Mouse (Mus musculus): ENCODE data around the gene Spred2. TPM values are rescaled to one million over a fixed set of nuclear protein-coding genes. Genes with fewer than 3 reads are reported as not detected.

Spred2 gene
- polyA plus RNA-seq, 1 experiment = 0.58 TPM

GRCm38 (mm10) chr11:19966294-19966693, 42.1 kb downstream of the Spred2 start:
- H3K9me3 ChIP-seq (ENCODE audit: control insufficient read depth, low read length) = no peaks in the 10 kb centered on the region
- TF ChIP-seq GATA1 (IDR thresholded peaks at IDR 0.05; ENCODE audit: low read length) (no peak), TAL1 (IDR thresholded peaks at IDR 0.05; ENCODE audit: low read length) (no peak)
- peaks cover 28% of the 10 kb centered on the region for H3K4me1 ChIP-seq (ENCODE audit: control insufficient read depth)
- H3K27me3 ChIP-seq (ENCODE audit: control insufficient read depth) = no peaks in the 10 kb centered on the region
- peaks cover 2% of the 10 kb centered on the region; the same call in 1 of the 2 replicates for H3K36me3 ChIP-seq (ENCODE audit: control insufficient read depth)
- H3K4me3 ChIP-seq (replicated peaks) = no peak overlapping the region

GRCm38 (mm10) chr11:19969584-19969983, 45.4 kb downstream of the Spred2 start:
- no peaks in the 10 kb centered on the region for H3K36me3 ChIP-seq (ENCODE audit: control insufficient read depth)
- H3K4me1 ChIP-seq (ENCODE audit: control insufficient read depth) = peaks cover 23% of the 10 kb centered on the region
- no peaks in the 10 kb centered on the region for H3K9me3 ChIP-seq (ENCODE audit: control insufficient read depth, low read length)
- no peak overlapping the region for H3K4me3 ChIP-seq (replicated peaks)
- no peaks in the 10 kb centered on the region for H3K27me3 ChIP-seq (ENCODE audit: control insufficient read depth)
- TF ChIP-seq GATA1 (IDR thresholded peaks at IDR 0.05; ENCODE audit: low read length) = no peak
- no peak for TF ChIP-seq TAL1 (IDR thresholded peaks at IDR 0.05; ENCODE audit: low read length)

DNA sequence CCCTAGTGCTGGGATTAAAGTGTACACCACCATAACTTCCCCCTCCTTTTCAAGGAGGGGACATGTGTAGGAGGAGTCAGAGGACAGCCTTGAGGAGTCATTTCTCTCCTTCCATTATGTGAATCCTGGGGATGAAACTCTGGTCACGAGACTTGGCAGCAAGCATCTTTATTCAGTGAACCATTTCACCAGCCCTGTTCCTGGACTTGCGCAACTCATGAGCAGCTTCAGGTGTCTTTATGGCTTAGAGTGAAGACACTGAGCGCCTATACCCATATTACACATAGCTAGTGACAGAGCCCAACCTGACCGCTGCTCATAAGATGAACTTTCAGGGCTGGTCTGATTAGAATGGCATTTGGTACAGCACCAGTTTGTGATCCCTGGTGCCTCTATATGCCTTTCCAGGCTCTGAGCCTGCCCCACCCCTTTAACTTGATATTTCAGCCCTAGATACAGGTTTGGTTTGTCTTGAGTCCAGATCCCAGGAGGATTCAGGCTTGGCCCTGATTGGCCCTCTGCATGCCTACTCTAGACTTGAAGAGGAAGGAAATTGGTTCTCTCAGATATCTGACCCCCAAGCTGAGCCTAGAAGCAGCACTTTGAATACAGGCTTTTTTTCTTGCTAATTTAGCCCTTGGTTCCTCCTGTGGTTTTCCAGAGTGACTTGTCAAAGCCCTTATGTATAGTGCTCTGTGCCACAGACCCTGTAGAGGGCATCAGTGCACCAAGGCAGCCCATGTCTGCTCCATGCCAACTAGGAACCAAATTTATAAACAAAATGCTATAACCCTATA, 48.0 kb downstream of the Spred2 start:
- H3K36me3 ChIP-seq (ENCODE audit: control insufficient read depth) = no peaks in the 10 kb centered on the region
- H3K4me3 ChIP-seq (replicated peaks) = no peak overlapping the region
- no peaks in the 10 kb centered on the region for H3K9me3 ChIP-seq (ENCODE audit: control insufficient read depth, low read length)
- peaks cover 9% of the 10 kb centered on the region for H3K4me1 ChIP-seq (ENCODE audit: control insufficient read depth)
- TF ChIP-seq TAL1 (IDR thresholded peaks at IDR 0.05; ENCODE audit: low read length) = no peak
- TF ChIP-seq GATA1 (IDR thresholded peaks at IDR 0.05; ENCODE audit: low read length) = no peak
- no peaks in the 10 kb centered on the region for H3K27me3 ChIP-seq (ENCODE audit: control insufficient read depth)

GRCm38 (mm10) chr11:19973032-19973790, 49.0 kb downstream of the Spred2 start:
- H3K36me3 ChIP-seq (ENCODE audit: control insufficient read depth) = no peaks in the 10 kb centered on the region
- peaks cover 9% of the 10 kb centered on the region for H3K4me1 ChIP-seq (ENCODE audit: control insufficient read depth)

GRCm38 (mm10) chr11:19976032-19976431, 51.9 kb downstream of the Spred2 start:
- peaks cover 16% of the 10 kb centered on the region for H3K4me1 ChIP-seq (ENCODE audit: control insufficient read depth)
- H3K36me3 ChIP-seq (ENCODE audit: control insufficient read depth) = no peaks in the 10 kb centered on the region
- TF ChIP-seq GATA1 (IDR thresholded peaks at IDR 0.05; ENCODE audit: low read length) (no peak), TAL1 (IDR thresholded peaks at IDR 0.05; ENCODE audit: low read length) (no peak)
- no peaks in the 10 kb centered on the region for H3K9me3 ChIP-seq (ENCODE audit: control insufficient read depth, low read length)
- no peak overlapping the region for H3K4me3 ChIP-seq (replicated peaks)
- H3K27me3 ChIP-seq (ENCODE audit: control insufficient read depth) = no peaks in the 10 kb centered on the region

More at GRCm38 (mm10) chr11:19973032-19973790, 49.0 kb downstream of the Spred2 start:
- H3K4me3 ChIP-seq (replicated peaks) = no peak overlapping the region
- H3K27me3 ChIP-seq (ENCODE audit: control insufficient read depth) = no peaks in the 10 kb centered on the region
- no peaks in the 10 kb centered on the region for H3K9me3 ChIP-seq (ENCODE audit: control insufficient read depth, low read length)
- TF ChIP-seq TAL1 (IDR thresholded peaks at IDR 0.05; ENCODE audit: low read length) (no peak), GATA1 (IDR thresholded peaks at IDR 0.05; ENCODE audit: low read length) (no peak)

GRCm38 (mm10) chr11:19977687-19978086, 53.5 kb downstream of the Spred2 start:
- Histone ChIP-seq H3K4me3 (replicated peaks) (no peak overlapping the region), H3K4me1 (ENCODE audit: control insufficient read depth) (peaks cover 14% of the 10 kb centered on the region), H3K27me3 (ENCODE audit: control insufficient read depth) (no peaks in the 10 kb centered on the region), H3K9me3 (ENCODE audit: control insufficient read depth, low read length) (no peaks in the 10 kb centered on the region), H3K36me3 (ENCODE audit: control insufficient read depth) (no peaks in the 10 kb centered on the region)
- no peak for TF ChIP-seq TAL1 (IDR thresholded peaks at IDR 0.05; ENCODE audit: low read length)
- no peak for TF ChIP-seq GATA1 (IDR thresholded peaks at IDR 0.05; ENCODE audit: low read length)

DNA sequence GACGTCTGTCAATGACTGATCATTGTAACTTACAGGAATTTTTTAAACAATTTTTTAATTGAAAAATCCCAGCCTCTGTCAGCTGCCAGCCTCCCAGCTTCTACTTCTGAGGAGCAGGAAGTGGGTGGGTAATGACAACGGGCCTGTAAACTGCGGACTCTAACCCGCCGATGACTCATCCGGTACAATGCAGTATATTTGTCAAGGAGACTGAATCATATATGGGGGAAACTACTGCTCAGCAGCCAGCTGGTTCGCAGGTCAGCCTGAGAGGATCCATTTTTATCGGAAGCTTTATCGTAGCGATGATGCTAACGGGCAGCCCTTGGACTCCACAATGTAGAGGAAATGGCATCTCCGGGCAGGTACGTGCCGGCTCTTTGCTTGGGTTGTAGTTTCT, 55.2 kb downstream of the Spred2 start:
- TF ChIP-seq TAL1 (IDR thresholded peaks at IDR 0.05; ENCODE audit: low read length) = no peak
- no peak for TF ChIP-seq GATA1 (IDR thresholded peaks at IDR 0.05; ENCODE audit: low read length)
- peaks cover 16% of the 10 kb centered on the region for H3K4me1 ChIP-seq (ENCODE audit: control insufficient read depth)
- no peaks in the 10 kb centered on the region for H3K27me3 ChIP-seq (ENCODE audit: control insufficient read depth)
- H3K36me3 ChIP-seq (ENCODE audit: control insufficient read depth) = no peaks in the 10 kb centered on the region; the same call in 1 of the 2 replicates
- no peak overlapping the region for H3K4me3 ChIP-seq (replicated peaks)
- no peaks in the 10 kb centered on the region for H3K9me3 ChIP-seq (ENCODE audit: control insufficient read depth, low read length)

DNA sequence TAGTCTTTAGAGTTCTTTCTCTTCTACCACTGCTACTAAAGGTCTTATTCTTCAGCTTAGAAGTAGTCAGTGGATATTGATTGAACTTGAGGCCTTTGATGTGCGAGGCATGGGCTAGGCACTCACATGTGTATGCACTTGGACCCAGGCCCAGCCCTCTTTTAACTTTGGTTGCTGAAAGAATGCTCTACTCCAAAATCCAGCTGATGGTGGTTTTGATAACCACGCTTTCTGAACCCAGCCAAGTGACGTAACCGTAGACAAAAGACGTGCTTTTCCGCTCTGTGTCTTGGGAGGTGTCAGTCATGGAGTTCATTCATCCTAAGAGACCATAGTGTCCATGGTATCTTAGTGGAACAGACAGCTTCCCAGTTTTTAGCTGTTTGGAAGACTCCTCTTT, 57.9 kb downstream of the Spred2 start:
- TF ChIP-seq GATA1 (IDR thresholded peaks at IDR 0.05; ENCODE audit: low read length) (no peak), TAL1 (IDR thresholded peaks at IDR 0.05; ENCODE audit: low read length) (no peak)
- Histone ChIP-seq H3K4me1 (ENCODE audit: control insufficient read depth) (peaks cover 26% of the 10 kb centered on the region), H3K27me3 (ENCODE audit: control insufficient read depth) (no peaks in the 10 kb centered on the region), H3K9me3 (ENCODE audit: control insufficient read depth, low read length) (no peaks in the 10 kb centered on the region), H3K4me3 (replicated peaks) (no peak overlapping the region), H3K36me3 (ENCODE audit: control insufficient read depth) (no peaks in the 10 kb centered on the region; the same call in 1 of the 2 replicates)

- Histone ChIP-seq H3K4me1 (ENCODE audit: control insufficient read depth) (peaks cover 32% of the 10 kb centered on the region), H3K36me3 (ENCODE audit: control insufficient read depth) (no peaks in the 10 kb centered on the region; the same call in 1 of the 2 replicates), H3K4me3 (replicated peaks) (no peak overlapping the region), H3K9me3 (ENCODE audit: control insufficient read depth, low read length) (no peaks in the 10 kb centered on the region), H3K27me3 (ENCODE audit: control insufficient read depth) (no peaks in the 10 kb centered on the region)
- TF ChIP-seq GATA1 (IDR thresholded peaks at IDR 0.05; ENCODE audit: low read length) (no peak), TAL1 (IDR thresholded peaks at IDR 0.05; ENCODE audit: low read length) (no peak)
Observed at GRCm38 (mm10) chr11:19982779-19983178, 58.6 kb downstream of the Spred2 start.
